Mouse (Mus musculus) ES-E14 (cell line): ENCODE measurements around the gene Zrsr1. TPM values are rescaled to one million over a fixed set of nuclear protein-coding genes. Genes with fewer than 3 reads are reported as not detected.

ENCODE experiments used
- DNase-seq: peaks from one replicate; pipeline ENCODE4 v3.0.0-alpha.2; 2013; ENCODE audit warnings: low read depth, low spot score
- H3K27ac ChIP-seq: 2 replicates; pipeline ENCODE4 v1.5.1; 2012; ENCODE audit warnings: low read depth, mild to moderate bottlenecking, low read length, moderate library complexity, mixed read lengths; ENCODE audit not compliant: poor library complexity, insufficient read depth, severe bottlenecking
- H3K36me3 ChIP-seq: 2 replicates; pipeline ENCODE4 v1.6.1; 2012; ENCODE audit warnings: mild to moderate bottlenecking, low read length, moderate library complexity, mixed read lengths; ENCODE audit not compliant: control insufficient read depth, poor library complexity, insufficient read depth, severe bottlenecking
- H3K4me1 ChIP-seq, 2 experiments: fragments of 150-350 bp in 1 of 2; sonication (generic) in 1 of 2; 2 replicates each; pipeline ENCODE4 v1.6.1; 2012; ENCODE audit warnings: low read length in 2 of 2, mild to moderate bottlenecking in 1 of 2, mixed read lengths in 1 of 2; ENCODE audit not compliant: control insufficient read depth in 2 of 2, insufficient read depth in 2 of 2, poor library complexity in 1 of 2
- H3K4me3 ChIP-seq, 2 experiments: fragments of 150-350 bp in 1 of 2; sonication (generic) in 1 of 2; 2 replicates each; pipeline ENCODE4 v1.5.1; 2012; ENCODE audit warnings: low read length in 2 of 2, low read depth in 1 of 2, mild to moderate bottlenecking in 1 of 2, mixed read lengths in 1 of 2; ENCODE audit not compliant: insufficient read depth in 1 of 2, poor library complexity in 1 of 2, severe bottlenecking in 1 of 2
- H3K9ac ChIP-seq: 2 replicates; pipeline ENCODE4 v1.6.1; 2012; ENCODE audit warnings: low read depth, mild to moderate bottlenecking, low read length, mixed read lengths; ENCODE audit not compliant: poor library complexity, insufficient read depth, severe bottlenecking
- H3K9me3 ChIP-seq: fragments of 150-350 bp; sonication (generic); 2 replicates; pipeline ENCODE4 v1.6.1; 2012; ENCODE audit warnings: low read depth, mild to moderate bottlenecking, low read length; ENCODE audit not compliant: control insufficient read depth, insufficient read depth
- CHD2 ChIP-seq: IDR thresholded peaks from 2 replicates; pipeline ENCODE4 v1.6.1; 2014; ENCODE audit warnings: mild to moderate bottlenecking, low read depth, low read length, inconsistent platforms
- HCFC1 ChIP-seq: IDR thresholded peaks from 2 replicates; pipeline ENCODE4 v1.6.1; 2012; ENCODE audit warnings: low read length, inconsistent platforms, borderline replicate concordance; ENCODE audit not compliant: insufficient read depth
- MAFK ChIP-seq: IDR thresholded peaks from 2 replicates; pipeline ENCODE4 v1.6.1; 2014; ENCODE audit warnings: mild to moderate bottlenecking, low read depth, low read length, inconsistent platforms; ENCODE audit not compliant: insufficient read depth
- ZC3H11A ChIP-seq: IDR thresholded peaks from 2 replicates; pipeline ENCODE4 v1.6.1; 2012; ENCODE audit warnings: low read depth, mild to moderate bottlenecking, inconsistent platforms, low read length, borderline replicate concordance
- ZNF384 ChIP-seq: IDR thresholded peaks from 2 replicates; pipeline ENCODE4 v1.6.1; 2012; ENCODE audit warnings: low read depth, low read length, inconsistent platforms
- in situ Hi-C, 2 experiments: fragments of 600-800 bp; cut with MboI; formaldehyde crosslinking; loops; one replicate each; pipeline ENCODE4 v1.15.1; 2025; ENCODE audit warnings: low sequenced_read_pairs in 2 of 2, inconsistent platforms in 1 of 2; ENCODE audit not compliant: unreplicated experiment in 2 of 2
- total RNA-seq: library from RNA; depleted of rRNA; stranded (reverse); fragments of 300-350 nt; gene quantifications from 2 replicates; pipeline ENCODE4 v1.2.3, GENCODE M21; 2012

Gene Zrsr1
- total RNA-seq, 1 experiment: 18.0 TPM

DNA sequence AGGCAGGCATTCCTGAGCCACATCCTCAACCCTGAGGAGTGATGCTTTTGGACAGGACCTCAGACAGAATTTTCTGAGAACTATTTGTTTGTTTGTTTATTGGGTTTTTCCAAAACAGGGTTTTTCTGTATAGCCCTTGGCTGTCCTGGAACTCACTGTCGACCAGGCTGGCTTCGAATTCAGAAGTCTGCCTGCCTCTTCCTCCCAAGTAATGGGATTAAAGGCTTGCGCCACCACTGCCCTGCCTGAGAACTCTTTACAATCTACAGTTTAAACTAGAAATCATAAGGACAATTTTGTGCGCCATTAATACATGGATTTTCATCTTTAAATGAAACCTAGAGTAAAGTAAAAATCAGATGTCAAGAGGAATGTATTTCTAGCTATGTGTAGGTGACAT is 23.7 kb downstream of the Zrsr1 start:
- no peak for TF ChIP-seq CHD2
- no peak for TF ChIP-seq ZNF384
- TF ChIP-seq ZC3H11A: no peak
- no peak for TF ChIP-seq HCFC1
- TF ChIP-seq MAFK: no peak
- peaks cover 39% of the 10 kb centered on the region for H3K36me3 ChIP-seq
- in situ Hi-C loops: loop anchor here in 1 of 2 experiments (5.0 kb wide), 1 partner anchor 277 kb away; no protein-coding TSS in a partner anchor
- H3K9ac ChIP-seq: no peak overlapping the region
- no peak for DNase-seq
- no peak overlapping the region for H3K27ac ChIP-seq
- H3K4me3 ChIP-seq: no peak overlapping the region
- H3K9me3 ChIP-seq: no peaks in the 10 kb centered on the region
- H3K4me1 ChIP-seq: 0 out of 4 replicates have a peak, but pooled peaks cover 0 to 2% of the 10 kb centered on the region in 2 experiments

DNA sequence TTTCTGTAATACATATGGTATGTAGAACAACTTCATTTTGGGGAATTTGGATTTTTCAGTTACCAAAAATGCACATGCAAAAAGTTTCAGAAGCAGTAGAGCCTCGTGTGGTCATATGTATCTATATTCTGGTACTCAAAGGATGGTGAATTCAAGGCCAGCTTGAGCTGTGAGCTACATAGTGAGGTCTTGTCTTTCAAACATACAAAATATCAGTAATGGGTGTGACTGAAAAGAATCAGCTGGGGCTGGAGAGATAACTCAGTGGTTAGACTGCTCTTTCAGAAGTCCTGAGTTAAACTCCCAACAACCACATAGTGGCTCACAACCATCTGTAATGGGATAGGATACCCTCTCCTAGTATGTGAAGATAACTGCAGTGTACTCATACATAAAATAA is 26.5 kb downstream of the Zrsr1 start:
- H3K4me1 ChIP-seq: no peaks in the 10 kb centered on the region
- no peaks in the 10 kb centered on the region for H3K9me3 ChIP-seq
- no peak for DNase-seq
- TF ChIP-seq CHD2 (no peak), MAFK (no peak), ZNF384 (no peak), HCFC1 (no peak), ZC3H11A (no peak)
- H3K27ac ChIP-seq: no peak overlapping the region
- H3K4me3 ChIP-seq: no peak overlapping the region
- no peak overlapping the region for H3K9ac ChIP-seq
- peaks cover 53% of the 10 kb centered on the region for H3K36me3 ChIP-seq
- in situ Hi-C loops: loop anchor here in 1 of 2 experiments (5.0 kb wide), 1 partner anchor 274 kb away; no protein-coding TSS in a partner anchor

DNA sequence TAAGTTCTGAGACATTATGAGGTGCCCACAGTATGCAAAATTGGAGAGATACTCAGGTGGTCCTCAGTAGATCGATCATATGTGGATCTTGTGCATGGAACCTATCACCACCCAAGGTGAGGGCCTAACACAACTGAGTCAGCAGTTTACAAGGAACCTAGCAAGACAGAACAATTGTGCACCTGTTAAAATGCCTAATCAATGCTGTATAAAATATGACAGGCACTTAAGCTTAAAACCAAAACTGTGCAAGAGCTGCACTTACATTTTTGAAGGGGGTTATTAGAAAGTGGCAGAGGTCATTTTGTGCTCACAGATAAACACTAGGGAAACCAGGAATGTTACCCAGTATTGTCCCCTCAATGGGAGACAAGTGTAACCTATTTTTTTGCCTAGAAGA is 33.5 kb downstream of the Zrsr1 start:
- H3K27ac ChIP-seq: no peak overlapping the region
- no peak overlapping the region for H3K9ac ChIP-seq
- H3K36me3 ChIP-seq: peaks cover 26% of the 10 kb centered on the region
- H3K4me3 ChIP-seq: no peak overlapping the region
- in situ Hi-C loops: loop anchor here in 1 of 2 experiments (5.0 kb wide), 1 partner anchor 277 kb away; no protein-coding TSS in a partner anchor
- no peak for DNase-seq
- H3K4me1 ChIP-seq: no peaks in the 10 kb centered on the region
- H3K9me3 ChIP-seq: no peaks in the 10 kb centered on the region
- no peak for TF ChIP-seq ZNF384
- peak; percentile 54 for TF ChIP-seq MAFK
- TF ChIP-seq ZC3H11A: no peak
- no peak for TF ChIP-seq HCFC1
- TF ChIP-seq CHD2: no peak

DNA sequence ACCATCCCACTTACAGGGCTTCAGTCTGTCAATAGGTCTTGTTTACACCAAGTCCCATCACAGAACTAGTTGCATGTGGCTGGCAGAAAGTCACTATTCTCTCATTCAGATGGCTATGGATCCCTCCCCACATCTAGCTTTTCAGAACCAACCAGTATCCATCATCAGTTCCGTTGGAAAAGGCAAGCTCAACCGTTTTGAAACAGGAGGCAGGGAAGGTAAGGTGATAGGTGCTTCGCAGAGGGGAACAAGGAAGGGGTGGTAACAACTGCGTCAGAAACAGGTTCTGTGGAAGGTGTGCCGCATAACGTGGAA is 35.3 kb downstream of the Zrsr1 start:
- Histone ChIP-seq H3K9ac (no peak overlapping the region), H3K4me1 (no peaks in the 10 kb centered on the region), H3K4me3 (peak overlapping the region; percentile 16 to 40), H3K36me3 (peaks cover 13% of the 10 kb centered on the region), H3K27ac (no peak overlapping the region), H3K9me3 (no peaks in the 10 kb centered on the region)
- TF ChIP-seq ZNF384: no peak
- no peak for TF ChIP-seq ZC3H11A
- TF ChIP-seq MAFK: no peak
- no peak for TF ChIP-seq HCFC1
- TF ChIP-seq CHD2: no peak
- DNase-seq: no peak
- in situ Hi-C loops: loop anchor here in 1 of 2 experiments (5.0 kb wide), 1 partner anchor 275 kb away; no protein-coding TSS in a partner anchor
